Mouse (Mus musculus) MEL (cell line): ENCODE data around the gene 1700001O22Rik.

Source experiments
- CTCF ChIP-seq, 3 experiments: IDR thresholded peaks in 2 of 3; conservative IDR thresholded peaks in 1 of 3; 2 replicates each; pipeline ENCODE4 v1.5.1; 2011 to 2012; ENCODE audit warnings: low read length in 3 of 3, low read depth in 2 of 3, mild to moderate bottlenecking in 2 of 3, improper control_type of control experiment in 1 of 3, inconsistent platforms in 1 of 3, mixed read lengths in 1 of 3, moderate library complexity in 1 of 3; ENCODE audit not compliant: control insufficient read depth in 1 of 3, insufficient read depth in 1 of 3, poor library complexity in 1 of 3, severe bottlenecking in 1 of 3
- ELF1 ChIP-seq: IDR thresholded peaks from 2 replicates; pipeline ENCODE4 v1.6.1; 2014; ENCODE audit warnings: low read depth, mild to moderate bottlenecking, inconsistent platforms, low read length, improper control_type of control experiment, moderate library complexity
- EP300 ChIP-seq, 2 experiments: IDR thresholded peaks; 2 replicates each; pipeline ENCODE4 v1.6.1; 2011; ENCODE audit warnings: improper control_type of control experiment in 2 of 2, low read length in 2 of 2, low read depth in 1 of 2, mild to moderate bottlenecking in 1 of 2
- HCFC1 ChIP-seq: IDR thresholded peaks from 2 replicates; pipeline ENCODE4 v1.6.1; 2012; ENCODE audit warnings: low read depth, mild to moderate bottlenecking, inconsistent platforms, low read length, improper control_type of control experiment, moderate library complexity
- POLR2A ChIP-seq, 2 experiments: IDR thresholded peaks; 2 replicates each; pipeline ENCODE4 v1.6.1; 2011 to 2012; ENCODE audit warnings: low read length in 2 of 2, mild to moderate bottlenecking in 2 of 2, control low read depth in 1 of 2, improper control_type of control experiment in 1 of 2, low read depth in 1 of 2, moderate library complexity in 1 of 2; ENCODE audit not compliant: control insufficient read depth in 1 of 2, insufficient read depth in 1 of 2, poor library complexity in 1 of 2
- POLR2AphosphoS2 ChIP-seq: IDR thresholded peaks from 2 replicates; pipeline ENCODE4 v1.6.1; 2011; ENCODE audit warnings: low read length, improper control_type of control experiment
- POLR2AphosphoS5 ChIP-seq: IDR thresholded peaks from 2 replicates; pipeline ENCODE4 v1.6.1; 2012; ENCODE audit warnings: low read depth, borderline replicate concordance, mild to moderate bottlenecking, inconsistent platforms, low read length, moderate library complexity, mixed read lengths
- SIN3A ChIP-seq: IDR thresholded peaks from 2 replicates; pipeline ENCODE4 v1.6.1; 2012; ENCODE audit warnings: low read length, improper control_type of control experiment, inconsistent platforms
- TBP ChIP-seq: IDR thresholded peaks from 2 replicates; pipeline ENCODE4 v1.8.0; 2011; ENCODE audit warnings: low read depth, low read length, improper control_type of control experiment
- ZMIZ1 ChIP-seq: IDR thresholded peaks from 2 replicates; pipeline ENCODE4 v1.6.1; 2012; ENCODE audit warnings: low read depth, mild to moderate bottlenecking, inconsistent platforms, low read length, improper control_type of control experiment, moderate library complexity
- ZNF384 ChIP-seq: IDR thresholded peaks from 2 replicates; pipeline ENCODE4 v1.6.1; 2012; ENCODE audit warnings: low read depth, mild to moderate bottlenecking, inconsistent platforms, low read length, improper control_type of control experiment

GRCm38 (mm10) chr2:30755985-30756765 lies 47.3 kb downstream of the 1700001O22Rik start:
- no peak for TF ChIP-seq POLR2A (IDR thresholded peaks at IDR 0.05; ENCODE audit: control insufficient read depth in 1 of 2, insufficient read depth in 1 of 2, low read depth in 1 of 2, low read length in 2 of 2, poor library complexity in 1 of 2)
- TF ChIP-seq CTCF (IDR thresholded peaks at IDR 0.05 in 2 of 3, conservative IDR thresholded peaks at IDR 0.05 in 1 of 3; ENCODE audit: control insufficient read depth in 1 of 3, insufficient read depth in 1 of 3, low read depth in 2 of 3, low read length in 3 of 3, poor library complexity in 1 of 3, severe bottlenecking in 1 of 3): peak; percentile 67 to 73 (median 70)
- TF ChIP-seq SIN3A: no peak
- TF ChIP-seq HCFC1: no peak
- no peak for TF ChIP-seq ZMIZ1
- TF ChIP-seq ELF1: no peak
- no peak for TF ChIP-seq POLR2AphosphoS5
- TF ChIP-seq EP300 (IDR thresholded peaks at IDR 0.05; ENCODE audit: low read depth in 1 of 2, low read length in 2 of 2): no peak
- no peak for TF ChIP-seq TBP
- TF ChIP-seq POLR2AphosphoS2: no peak
- TF ChIP-seq ZNF384: no peak
